Mouse (Mus musculus) CH12.LX (cell line): Measurements from ENCODE around the gene Prmt3. TPM values are rescaled to one million over a fixed set of nuclear protein-coding genes. Genes with fewer than 3 reads are reported as not detected.

Source experiments
- DNase-seq: peaks from one replicate; pipeline ENCODE4 v3.0.0-alpha.2; 2013; ENCODE audit errors: extremely low read depth
- H3K27ac ChIP-seq: 2 replicates; pipeline ENCODE4 v1.5.1; 2012; ENCODE audit warnings: low read depth, mild to moderate bottlenecking, control low read depth, moderate library complexity; ENCODE audit not compliant: insufficient read depth
- H3K27me3 ChIP-seq: replicated peaks from 2 replicates; pipeline ENCODE3; 2012; ENCODE audit warnings: inconsistent platforms
- H3K36me3 ChIP-seq, 2 experiments: replicated peaks in 1 of 2; 2 replicates each; pipeline versions ENCODE3 to v1.6.1; 2012; ENCODE audit warnings: inconsistent platforms in 1 of 2, low read length in 1 of 2, mild to moderate bottlenecking in 1 of 2, mixed read lengths in 1 of 2, moderate library complexity in 1 of 2; ENCODE audit not compliant: control insufficient read depth in 1 of 2, insufficient read depth in 1 of 2
- H3K4me1 ChIP-seq, 2 experiments: 2 replicates each; pipeline ENCODE4 v1.6.1; 2012; ENCODE audit warnings: inconsistent platforms in 1 of 2, moderate library complexity in 1 of 2; ENCODE audit not compliant: insufficient read depth in 2 of 2, control insufficient read depth in 1 of 2
- H3K4me2 ChIP-seq: 2 replicates; pipeline ENCODE4 v1.6.1; 2012; ENCODE audit warnings: low read depth, mild to moderate bottlenecking, control low read depth; ENCODE audit not compliant: poor library complexity, insufficient read depth, severe bottlenecking
- H3K4me3 ChIP-seq, 3 experiments: fragments of 150-350 bp in 1 of 3; sonication (generic) in 1 of 3; replicated peaks in 1 of 3; 2 replicates each; pipeline versions ENCODE3 to v1.5.1; 2011 to 2012; ENCODE audit warnings: low read depth in 2 of 3, low read length in 2 of 3, mild to moderate bottlenecking in 2 of 3, moderate library complexity in 2 of 3, control low read depth in 1 of 3, improper control_type of control experiment in 1 of 3, inconsistent platforms in 1 of 3, mixed read lengths in 1 of 3; ENCODE audit not compliant: poor library complexity in 1 of 3
- H3K79me2 ChIP-seq: replicated peaks from 2 replicates; pipeline ENCODE4 v1.6.1; 2012; ENCODE audit warnings: mild to moderate bottlenecking, moderate library complexity; ENCODE audit not compliant: control insufficient read depth, poor library complexity, insufficient read depth, severe bottlenecking; ENCODE audit errors: extremely low read depth
- H3K9ac ChIP-seq: 2 replicates; pipeline ENCODE4 v1.6.1; 2012; ENCODE audit warnings: low read depth, mild to moderate bottlenecking, control low read depth, moderate library complexity; ENCODE audit not compliant: insufficient read depth
- H3K9me3 ChIP-seq: replicated peaks from 2 replicates; pipeline ENCODE3; 2012; ENCODE audit warnings: low read length, inconsistent platforms, mixed read lengths
- CTCF ChIP-seq, 2 experiments: IDR thresholded peaks in 1 of 2; conservative IDR thresholded peaks in 1 of 2; 2 replicates each; pipeline ENCODE4 v1.5.1; 2011 to 2012; ENCODE audit warnings: low read depth in 2 of 2, low read length in 2 of 2, improper control_type of control experiment in 1 of 2, inconsistent platforms in 1 of 2, mild to moderate bottlenecking in 1 of 2, moderate library complexity in 1 of 2
- E2F4 ChIP-seq: IDR thresholded peaks from 2 replicates; pipeline ENCODE4 v1.6.1; 2011; ENCODE audit warnings: low read depth, low read length, improper control_type of control experiment; ENCODE audit not compliant: insufficient replicate concordance
- EP300 ChIP-seq: IDR thresholded peaks from 2 replicates; pipeline ENCODE4 v1.6.1; 2011; ENCODE audit warnings: low read length, improper control_type of control experiment
- GABPA ChIP-seq: IDR thresholded peaks from 2 replicates; pipeline ENCODE4 v1.6.1; 2012; ENCODE audit warnings: low read depth, low read length, improper control_type of control experiment, inconsistent platforms; ENCODE audit not compliant: insufficient replicate concordance
- HCFC1 ChIP-seq: IDR thresholded peaks from 2 replicates; pipeline ENCODE4 v1.6.1; 2012; ENCODE audit warnings: low read depth, mild to moderate bottlenecking, inconsistent platforms, low read length, improper control_type of control experiment
- JUND ChIP-seq: conservative IDR thresholded peaks from 2 replicates; pipeline ENCODE4 v1.6.1; 2011; ENCODE audit warnings: low read depth, low read length, improper control_type of control experiment
- MXI1 ChIP-seq: IDR thresholded peaks from 2 replicates; pipeline ENCODE4 v1.6.1; 2011; ENCODE audit warnings: mild to moderate bottlenecking, low read depth, low read length, improper control_type of control experiment
- MYC ChIP-seq: IDR thresholded peaks from 2 replicates; pipeline ENCODE4 v1.6.1; 2011; ENCODE audit warnings: low read depth, mild to moderate bottlenecking, improper control_type of control experiment, low read length
- NELFE ChIP-seq: IDR thresholded peaks from 2 replicates; pipeline ENCODE4 v1.6.1; 2011; ENCODE audit warnings: low read depth, low read length, improper control_type of control experiment
- POLR2A ChIP-seq: IDR thresholded peaks from 2 replicates; pipeline ENCODE4 v1.6.1; 2011; ENCODE audit warnings: low read depth, mild to moderate bottlenecking, improper control_type of control experiment, low read length
- RAD21 ChIP-seq: IDR thresholded peaks from 2 replicates; pipeline ENCODE4 v1.6.1; 2011; ENCODE audit warnings: low read depth, mild to moderate bottlenecking, low read length, improper control_type of control experiment, moderate library complexity
- TBP ChIP-seq: conservative IDR thresholded peaks from 2 replicates; pipeline ENCODE4 v1.6.1; 2011; ENCODE audit warnings: low read depth, low read length, improper control_type of control experiment
- ZC3H11A ChIP-seq: IDR thresholded peaks from 2 replicates; pipeline ENCODE4 v1.6.1; 2012; ENCODE audit warnings: low read depth, mild to moderate bottlenecking, inconsistent platforms, low read length, improper control_type of control experiment
- ZKSCAN1 ChIP-seq: IDR thresholded peaks from 2 replicates; pipeline ENCODE4 v1.6.1; 2012; ENCODE audit warnings: low read depth, inconsistent platforms, low read length, improper control_type of control experiment, borderline replicate concordance
- dilution Hi-C: fragments of 300-500 bp; cut with MboI; formaldehyde crosslinking; loops from 2 replicates; pipeline ENCODE4 v1.14.3; 2020; ENCODE audit warnings: low sequenced_read_pairs; ENCODE audit not compliant: extremely low pct_unique_long_range_greater_than_20kb, extremely low pct_ligation_motif_present
- in situ Hi-C: fragments of 300-500 bp; cut with MboI; formaldehyde crosslinking; loops from 3 replicates; pipeline ENCODE4 v1.14.3; 2019; ENCODE audit warnings: low sequenced_read_pairs, low pct_ligation_motif_present, low pct_unique_long_range_greater_than_20kb, mixed read lengths
- polyA plus RNA-seq: library from polyadenylated mRNA; unstranded; fragments of >175 nt; gene quantifications from 2 replicates; pipeline ENCODE4 v1.2.1, GENCODE M21; 2012; ENCODE audit warnings: low read depth; ENCODE audit not compliant: insufficient read length
- total RNA-seq, 2 experiments: library from RNA; depleted of rRNA; stranded (reverse); fragments of 300-350 nt in 1 of 2; fragments of >200 nt in 1 of 2; gene quantifications; 2 replicates each; pipeline ENCODE4 v1.2.3; 2012 to 2014

Gene Prmt3
- total and polyA plus RNA-seq, 3 experiments: 47.9 to 86.0 (median 54.5) TPM

DNA sequence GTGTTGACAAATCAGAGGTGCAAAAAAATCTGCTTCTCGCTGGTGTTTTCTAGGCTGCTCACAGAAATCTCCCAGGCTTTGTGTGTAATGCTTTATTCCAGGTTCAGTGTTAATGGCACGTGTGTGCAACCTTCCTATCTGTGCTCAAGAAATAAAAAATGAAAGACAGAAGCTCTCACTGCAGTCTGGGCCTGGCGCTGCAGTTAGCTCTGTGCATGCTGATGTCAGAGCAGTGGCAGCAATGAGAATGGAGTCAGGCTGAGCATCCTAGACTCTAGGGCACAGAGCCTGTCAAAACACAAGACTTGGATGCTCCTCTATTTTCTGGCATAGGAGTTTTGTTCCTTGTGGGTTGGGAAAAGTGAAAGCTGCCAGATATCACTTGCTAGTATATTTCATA is 92.1 kb downstream of the Prmt3 start:
- H3K4me1 ChIP-seq: peaks cover 15 to 38% of the 10 kb centered on the region in 2 experiments
- DNase-seq: no peak
- H3K79me2 ChIP-seq: no peaks in the 10 kb centered on the region
- H3K4me3 ChIP-seq: no peak overlapping the region
- no peak overlapping the region for H3K27ac ChIP-seq
- in situ Hi-C loops (no loop called here), dilution Hi-C loops (no loop called here)
- TF ChIP-seq EP300 (no peak), ZC3H11A (no peak), ZKSCAN1 (no peak), E2F4 (no peak), JUND (no peak), MYC (no peak), HCFC1 (no peak), POLR2A (no peak), TBP (no peak), MXI1 (no peak), GABPA (no peak)
- no peaks in the 10 kb centered on the region for H3K27me3 ChIP-seq
- H3K9me3 ChIP-seq: no peaks in the 10 kb centered on the region
- no peak overlapping the region for H3K4me2 ChIP-seq
- no peaks in the 10 kb centered on the region for H3K36me3 ChIP-seq
- no peak overlapping the region for H3K9ac ChIP-seq

DNA sequence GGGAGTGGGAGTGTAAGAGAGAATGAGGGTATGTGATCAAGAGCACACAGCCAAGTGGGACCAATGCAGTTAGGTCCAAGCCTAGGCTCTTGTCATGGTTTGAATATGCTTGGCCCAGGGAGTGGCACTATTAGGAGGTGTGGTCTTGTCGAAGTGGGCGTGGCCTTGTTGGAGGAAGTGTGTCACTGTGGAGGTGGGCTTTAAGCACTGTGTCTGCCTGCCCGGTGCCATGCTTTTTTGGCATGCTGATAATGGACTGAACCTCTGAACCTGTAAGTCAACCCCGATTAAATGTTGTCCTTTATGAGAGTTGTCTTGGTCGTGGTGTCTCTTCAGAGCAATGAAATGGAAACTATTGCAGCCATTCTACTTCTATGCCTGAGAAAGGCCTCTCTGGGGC is 99.2 kb downstream of the Prmt3 start:
- Histone ChIP-seq H3K9me3 (no peaks in the 10 kb centered on the region), H3K4me1 (peaks cover 0 to under 1% of the 10 kb centered on the region in 2 experiments; a peak in 1 of 4 replicates), H3K4me3 (peak overlapping the region; percentile 32 to 50 (median 43)), H3K79me2 (no peaks in the 10 kb centered on the region), H3K9ac (0 out of 2 replicates have a peak overlapping the region, but pooled peaks have one; percentile 55), H3K36me3 (no peaks in the 10 kb centered on the region), H3K27me3 (no peaks in the 10 kb centered on the region), H3K4me2 (no peak overlapping the region), H3K27ac (no peak overlapping the region)
- DNase-seq: peak; percentile 56
- in situ Hi-C loops (no loop called here), dilution Hi-C loops (no loop called here)
- TF ChIP-seq RAD21: no peak
- 0 out of 2 replicates have a peak, but pooled peaks have one; percentile 24 for TF ChIP-seq MYC
- peak; percentile 53; the same call in 1 of the 2 replicates for TF ChIP-seq POLR2A
- 0 out of 2 replicates have a peak, but pooled peaks have one; percentile 26 for TF ChIP-seq MXI1

DNA sequence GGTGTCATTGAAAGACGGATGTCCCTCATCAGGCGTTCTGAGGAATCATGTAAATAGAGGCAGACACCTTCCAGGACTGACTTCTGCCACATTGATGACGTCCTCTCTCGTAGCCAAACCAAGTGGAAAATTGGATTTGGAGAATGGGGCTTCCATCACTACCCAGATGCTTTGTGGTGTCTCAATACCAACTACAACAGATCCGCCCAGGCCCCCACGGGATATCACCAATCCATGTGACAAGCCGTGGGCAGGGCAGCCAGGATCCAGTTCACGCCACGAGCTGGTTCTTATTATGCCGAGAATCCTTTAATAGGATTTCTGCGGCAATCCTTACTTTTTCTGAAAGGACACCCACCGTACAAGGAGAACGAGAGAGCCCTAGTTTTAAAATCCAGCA is 100.9 kb downstream of the Prmt3 start:
- Histone ChIP-seq H3K4me2 (no peak overlapping the region), H3K4me1 (0 out of 4 replicates have a peak, but pooled peaks cover 0 to 3% of the 10 kb centered on the region in 2 experiments), H3K27ac (no peak overlapping the region), H3K36me3 (no peaks in the 10 kb centered on the region), H3K9ac (no peak overlapping the region), H3K9me3 (no peaks in the 10 kb centered on the region), H3K27me3 (no peaks in the 10 kb centered on the region)
- dilution Hi-C loops: no loop called here
- TF ChIP-seq NELFE (no peak), CTCF (conservative IDR thresholded peaks at IDR 0.05 in 1 of 2, IDR thresholded peaks at IDR 0.05 in 1 of 2; ENCODE audit: low read depth in 2 of 2, low read length in 2 of 2) (no peak), E2F4 (no peak), GABPA (no peak), POLR2A (no peak)
- TF ChIP-seq, all 38 proteins: peak for 0
- H3K4me3 ChIP-seq: no peak overlapping the region
- in situ Hi-C loops: no loop called here
- DNase-seq: no peak
- H3K79me2 ChIP-seq: no peaks in the 10 kb centered on the region
